Mouse (Mus musculus) cortical plate, adult 2 months (tissue): ENCODE data around the gene 2900026A02Rik.

Experiments
- CTCF ChIP-seq: fragments of 200-500 bp; IDR thresholded peaks from 2 replicates; pipeline ENCODE4 v1.5.1; 2011; ENCODE audit warnings: mild to moderate bottlenecking, control low read depth, low read length; ENCODE audit not compliant: insufficient read depth; ENCODE audit errors: extremely low read depth
- POLR2A ChIP-seq: fragments of 200-500 bp; IDR thresholded peaks from 2 replicates; pipeline ENCODE4 v1.6.1; 2011; ENCODE audit warnings: mild to moderate bottlenecking, low read length, control low read depth; ENCODE audit not compliant: insufficient read depth; ENCODE audit errors: extremely low read depth

DNA sequence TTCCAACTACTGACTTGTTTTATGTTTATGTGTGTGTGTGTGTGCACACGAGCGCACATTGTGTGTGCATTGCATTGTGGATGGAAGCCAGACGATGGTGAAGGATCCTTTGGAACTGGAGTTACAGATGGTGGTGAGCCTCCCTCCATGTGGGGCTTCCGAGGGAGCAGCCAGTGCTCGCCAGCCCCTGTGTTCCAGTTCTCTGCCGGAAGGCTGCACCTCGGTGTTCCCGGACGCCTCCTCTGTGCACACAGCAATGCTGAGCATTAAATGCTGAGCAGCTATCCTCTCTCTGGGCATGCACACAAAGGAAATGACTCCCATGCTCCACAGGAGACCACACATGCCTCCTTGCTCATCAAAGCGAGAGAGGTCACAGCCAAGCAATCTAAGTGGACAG is 60.7 kb downstream of the 2900026A02Rik start:
- no peak for TF ChIP-seq CTCF
- TF ChIP-seq POLR2A, result no peak
